Mouse (Mus musculus) induced T-regulatory cell, adult 2 months (primary cell): ENCODE measurements around the gene Lpcat1.

Source experiments
- DNase-seq: peaks from one replicate; pipeline ENCODE4 v3.0.0-alpha.2; 2012; ENCODE audit warnings: low read depth

Gene Lpcat1

GRCm38 (mm10) chr13:73476796-73477195 lies 9.8 kb downstream of the Lpcat1 start:
- DNase-seq: no peak

- DNase-seq: no peak
Observed at GRCm38 (mm10) chr13:73477841-73478240, 10.8 kb downstream of the Lpcat1 start.

- peak; percentile 43 for DNase-seq
Observed at GRCm38 (mm10) chr13:73482476-73482875, 15.5 kb downstream of the Lpcat1 start.

GRCm38 (mm10) chr13:73483331-73483730 lies 16.3 kb downstream of the Lpcat1 start:
- DNase-seq: no peak

GRCm38 (mm10) chr13:73484171-73484570 lies 17.2 kb downstream of the Lpcat1 start:
- no peak for DNase-seq

GRCm38 (mm10) chr13:73488105-73488504 lies 21.1 kb downstream of the Lpcat1 start:
- DNase-seq: peak; percentile 67

GRCm38 (mm10) chr13:73488707-73489106 lies 21.7 kb downstream of the Lpcat1 start:
- peak; percentile 56 for DNase-seq

GRCm38 (mm10) chr13:73489986-73490385 lies 23.0 kb downstream of the Lpcat1 start:
- DNase-seq: no peak

GRCm38 (mm10) chr13:73490564-73491170 lies 23.7 kb downstream of the Lpcat1 start:
- DNase-seq: no peak

- peak; percentile 52 for DNase-seq
Observed at GRCm38 (mm10) chr13:73493183-73493582, 26.2 kb downstream of the Lpcat1 start.

- no peak for DNase-seq
Observed at GRCm38 (mm10) chr13:73494528-73494927, 27.5 kb downstream of the Lpcat1 start.

GRCm38 (mm10) chr13:73496137-73496536 lies 29.1 kb downstream of the Lpcat1 start:
- DNase-seq: no peak

- no peak for DNase-seq
Observed at GRCm38 (mm10) chr13:73499893-73500604, 33.1 kb downstream of the Lpcat1 start.

GRCm38 (mm10) chr13:73502719-73503118 lies 35.7 kb downstream of the Lpcat1 start:
- DNase-seq: peak; percentile 74

- peak; percentile 87 for DNase-seq
Observed at GRCm38 (mm10) chr13:73505686-73506467, 38.9 kb downstream of the Lpcat1 start.

- no peak for DNase-seq
Observed at GRCm38 (mm10) chr13:73508817-73509550, 42.0 kb downstream of the Lpcat1 start.

GRCm38 (mm10) chr13:73509869-73510268 lies 42.9 kb downstream of the Lpcat1 start:
- no peak for DNase-seq

- peak; percentile 85 for DNase-seq
Observed at GRCm38 (mm10) chr13:73512776-73513673, 46.0 kb downstream of the Lpcat1 start.

- no peak for DNase-seq
Observed at GRCm38 (mm10) chr13:73516886-73517285, 49.9 kb downstream of the Lpcat1 start.

GRCm38 (mm10) chr13:73533716-73534115 lies 66.7 kb downstream of the Lpcat1 start:
- DNase-seq: no peak

GRCm38 (mm10) chr13:73535287-73535686 lies 68.3 kb downstream of the Lpcat1 start:
- DNase-seq: no peak
